Mouse (Mus musculus): ENCODE measurements at regions not wholly inside any gene's neighbourhood (a gene's known extent, or its start where the extent isn't known, plus 50 kb on each side); places are given as distances from the start of the nearest gene placed in this dataset.
"Not testable (repeated sequence)": the region's sequence is repeated elsewhere in the genome, so short reads cannot be mapped to it uniquely, and the experiment has no call there.

DNA sequence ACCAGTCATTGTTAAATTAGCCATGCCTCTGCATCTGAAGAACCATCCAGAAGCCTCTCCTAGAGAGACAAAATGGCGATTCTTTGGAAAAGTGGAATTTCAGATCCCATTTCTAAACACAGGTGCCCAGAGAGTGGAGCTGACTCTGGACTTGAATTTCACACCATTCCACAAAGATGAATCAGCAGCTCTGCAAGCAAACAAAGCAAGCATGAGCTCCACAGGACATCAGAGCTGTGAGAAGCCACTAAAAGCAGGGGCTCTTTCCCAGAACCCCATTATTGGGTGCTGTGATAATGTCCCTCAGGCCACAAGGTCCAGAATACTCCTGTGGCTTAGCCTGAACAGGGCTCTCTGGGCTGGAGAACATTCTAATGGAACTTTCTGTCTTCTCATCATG is 119.4 kb upstream of the Tenm4 start:
- H3K9ac ChIP-seq (ENCODE audit: low read length), result no peak overlapping the region
- no peak for ATAC-seq (ENCODE audit: insufficient number of reproducible peaks, insufficient read depth, low FRiP score, low read depth)
- no peaks in the 10 kb centered on the region for H3K4me1 ChIP-seq (ENCODE audit: control insufficient read depth in 2 of 2, insufficient read depth in 2 of 2, low read length in 2 of 2)
- H3K4me2 ChIP-seq (ENCODE audit: low read length), result no peak overlapping the region
- peaks cover 9% of the 10 kb centered on the region for H3K9me3 ChIP-seq (ENCODE audit: control insufficient read depth, low read length)
- H3K27ac ChIP-seq (replicated peaks in 1 of 2; ENCODE audit: control insufficient read depth in 1 of 2, insufficient read depth in 1 of 2, low read depth in 2 of 2, low read length in 2 of 2), result no peak overlapping the region
- no peaks in the 10 kb centered on the region for H3K36me3 ChIP-seq (ENCODE audit: control insufficient read depth, insufficient read depth, low read length)
- no peaks in the 10 kb centered on the region for H3K27me3 ChIP-seq (ENCODE audit: control insufficient read depth, insufficient read depth, low read length)
- WGBS, result 59% methylated on average over 1 of the region's 1 CpGs
- no peak overlapping the region for H3K4me3 ChIP-seq (ENCODE audit: control insufficient read depth in 1 of 2, insufficient read depth in 1 of 2, low read depth in 1 of 2, low read length in 2 of 2)

DNA sequence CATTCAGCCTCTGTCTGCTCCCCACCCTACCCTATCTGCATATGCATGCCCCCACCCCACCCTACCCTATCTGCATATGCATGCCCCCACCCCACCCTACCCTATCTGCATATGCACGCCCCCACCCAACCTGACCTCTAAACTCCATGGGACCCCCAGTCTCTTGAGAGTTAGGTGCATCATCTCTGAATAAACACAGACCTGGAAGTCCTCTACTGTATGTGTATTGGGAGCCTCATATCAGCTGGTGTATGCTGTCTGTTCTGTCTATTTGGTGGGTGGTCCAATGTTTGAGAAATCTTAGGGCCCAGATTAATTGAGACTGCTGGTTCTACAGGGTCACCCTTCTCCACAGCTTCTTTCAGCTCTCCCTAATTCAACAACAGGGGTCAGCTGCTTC is 109.4 kb upstream of the Tenm4 start:
- H3K9me3 ChIP-seq (ENCODE audit: control insufficient read depth, low read length); H3K27ac ChIP-seq (replicated peaks in 1 of 2; ENCODE audit: control insufficient read depth in 1 of 2, insufficient read depth in 1 of 2, low read depth in 2 of 2, low read length in 2 of 2); H3K9ac ChIP-seq (ENCODE audit: low read length); H3K27me3 ChIP-seq (ENCODE audit: control insufficient read depth, insufficient read depth, low read length); H3K4me2 ChIP-seq (ENCODE audit: low read length); ATAC-seq (ENCODE audit: insufficient number of reproducible peaks, insufficient read depth, low FRiP score, low read depth); H3K36me3 ChIP-seq (ENCODE audit: control insufficient read depth, insufficient read depth, low read length); H3K4me3 ChIP-seq (ENCODE audit: control insufficient read depth in 1 of 2, insufficient read depth in 1 of 2, low read depth in 1 of 2, low read length in 2 of 2); H3K4me1 ChIP-seq (ENCODE audit: control insufficient read depth in 2 of 2, insufficient read depth in 2 of 2, low read length in 2 of 2): not testable (repeated sequence)
- 45% methylated on average over 1 of the region's 1 CpGs for WGBS

DNA sequence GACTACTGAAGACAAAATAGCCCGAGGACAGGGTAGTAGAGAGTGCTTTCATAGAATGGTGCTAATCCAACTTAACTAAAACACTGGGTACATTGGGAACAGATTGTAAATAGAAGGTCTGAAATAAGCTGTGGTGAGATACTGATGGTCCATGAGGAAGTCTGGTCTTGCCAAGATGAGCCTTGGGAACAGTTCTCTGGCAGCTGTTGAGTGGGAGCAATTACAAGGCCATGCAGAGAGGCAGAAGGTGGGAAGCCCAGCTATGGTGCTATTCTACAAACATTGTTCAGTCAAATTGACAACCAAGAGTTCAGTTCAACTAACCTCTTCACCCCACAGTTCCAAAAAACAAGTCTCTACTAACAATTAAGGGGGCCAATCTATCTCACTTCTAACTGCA is 92.5 kb upstream of the Tenm4 start:
- Histone ChIP-seq H3K4me2 (ENCODE audit: low read length) (no peak overlapping the region), H3K4me3 (ENCODE audit: control insufficient read depth in 1 of 2, insufficient read depth in 1 of 2, low read depth in 1 of 2, low read length in 2 of 2) (no peak overlapping the region), H3K27me3 (ENCODE audit: control insufficient read depth, insufficient read depth, low read length) (no peaks in the 10 kb centered on the region), H3K9me3 (ENCODE audit: control insufficient read depth, low read length) (no peaks in the 10 kb centered on the region), H3K36me3 (ENCODE audit: control insufficient read depth, insufficient read depth, low read length) (no peaks in the 10 kb centered on the region), H3K4me1 (ENCODE audit: control insufficient read depth in 2 of 2, insufficient read depth in 2 of 2, low read length in 2 of 2) (no peaks in the 10 kb centered on the region), H3K27ac (replicated peaks in 1 of 2; ENCODE audit: control insufficient read depth in 1 of 2, insufficient read depth in 1 of 2, low read depth in 2 of 2, low read length in 2 of 2) (no peak overlapping the region), H3K9ac (ENCODE audit: low read length) (no peak overlapping the region)
- no peak for ATAC-seq (ENCODE audit: insufficient number of reproducible peaks, insufficient read depth, low FRiP score, low read depth)
- 79% methylated on average over 1 of the region's 1 CpGs for WGBS

DNA sequence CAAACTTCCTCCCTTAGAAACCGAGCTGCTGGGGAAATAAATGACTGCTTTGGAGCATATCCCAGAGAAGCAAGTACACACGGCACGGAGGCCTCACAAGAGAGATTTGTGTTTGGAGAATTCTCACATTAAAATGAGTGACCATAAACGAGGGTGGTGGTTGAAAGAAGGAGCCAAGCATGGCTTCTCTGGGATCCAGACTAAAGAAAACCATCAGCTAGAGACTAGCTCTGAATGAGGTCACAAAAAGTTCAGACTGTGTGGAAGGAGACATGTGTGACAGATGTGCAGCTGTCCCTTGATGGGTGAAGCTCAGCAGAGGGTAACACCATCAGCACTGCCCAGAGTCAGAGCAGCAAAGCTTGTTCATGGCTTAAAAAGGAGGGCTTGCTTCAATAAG is 89.4 kb upstream of the Tenm4 start:
- Histone ChIP-seq H3K27me3 (ENCODE audit: control insufficient read depth, insufficient read depth, low read length) (no peaks in the 10 kb centered on the region), H3K36me3 (ENCODE audit: control insufficient read depth, insufficient read depth, low read length) (no peaks in the 10 kb centered on the region), H3K4me1 (ENCODE audit: control insufficient read depth in 2 of 2, insufficient read depth in 2 of 2, low read length in 2 of 2) (no peaks in the 10 kb centered on the region), H3K9me3 (ENCODE audit: control insufficient read depth, low read length) (no peaks in the 10 kb centered on the region), H3K4me2 (ENCODE audit: low read length) (no peak overlapping the region), H3K9ac (ENCODE audit: low read length) (no peak overlapping the region), H3K4me3 (ENCODE audit: control insufficient read depth in 1 of 2, insufficient read depth in 1 of 2, low read depth in 1 of 2, low read length in 2 of 2) (no peak overlapping the region), H3K27ac (replicated peaks in 1 of 2; ENCODE audit: control insufficient read depth in 1 of 2, insufficient read depth in 1 of 2, low read depth in 2 of 2, low read length in 2 of 2) (no peak overlapping the region)
- 64% methylated on average over 4 of the region's 4 CpGs for WGBS
- ATAC-seq (ENCODE audit: insufficient number of reproducible peaks, insufficient read depth, low FRiP score, low read depth), result no peak

DNA sequence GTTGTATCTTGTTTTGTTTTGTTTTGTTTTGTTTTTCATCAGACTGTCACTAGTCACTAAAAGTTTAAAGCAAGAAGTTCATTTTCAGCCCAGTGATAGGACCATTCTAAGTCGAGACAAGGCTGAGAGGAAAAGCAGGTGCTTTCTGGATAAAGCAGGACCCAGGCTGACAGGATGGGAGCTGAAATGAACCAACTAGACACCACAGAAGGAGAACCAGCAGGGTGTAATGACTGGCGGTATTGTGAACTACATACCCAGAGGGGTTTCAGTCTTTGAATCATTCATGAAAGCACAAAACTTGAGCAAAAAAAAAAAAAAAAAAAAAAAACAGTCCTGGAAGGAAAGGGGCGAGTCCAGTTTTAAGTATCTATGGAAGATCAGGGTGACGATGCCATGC is 75.9 kb upstream of the Tenm4 start:
- H3K9ac ChIP-seq (ENCODE audit: low read length), result no peak overlapping the region
- 77% methylated on average over 4 of the region's 4 CpGs for WGBS
- no peak overlapping the region for H3K27ac ChIP-seq (replicated peaks in 1 of 2; ENCODE audit: control insufficient read depth in 1 of 2, insufficient read depth in 1 of 2, low read depth in 2 of 2, low read length in 2 of 2)
- no peak for ATAC-seq (ENCODE audit: insufficient number of reproducible peaks, insufficient read depth, low FRiP score, low read depth)
- no peak overlapping the region for H3K4me3 ChIP-seq (ENCODE audit: control insufficient read depth in 1 of 2, insufficient read depth in 1 of 2, low read depth in 1 of 2, low read length in 2 of 2)
- no peak overlapping the region for H3K4me2 ChIP-seq (ENCODE audit: low read length)
- no peaks in the 10 kb centered on the region for H3K27me3 ChIP-seq (ENCODE audit: control insufficient read depth, insufficient read depth, low read length)
- H3K4me1 ChIP-seq (ENCODE audit: control insufficient read depth in 2 of 2, insufficient read depth in 2 of 2, low read length in 2 of 2), result no peaks in the 10 kb centered on the region
- no peaks in the 10 kb centered on the region for H3K9me3 ChIP-seq (ENCODE audit: control insufficient read depth, low read length)
- no peaks in the 10 kb centered on the region for H3K36me3 ChIP-seq (ENCODE audit: control insufficient read depth, insufficient read depth, low read length)

DNA sequence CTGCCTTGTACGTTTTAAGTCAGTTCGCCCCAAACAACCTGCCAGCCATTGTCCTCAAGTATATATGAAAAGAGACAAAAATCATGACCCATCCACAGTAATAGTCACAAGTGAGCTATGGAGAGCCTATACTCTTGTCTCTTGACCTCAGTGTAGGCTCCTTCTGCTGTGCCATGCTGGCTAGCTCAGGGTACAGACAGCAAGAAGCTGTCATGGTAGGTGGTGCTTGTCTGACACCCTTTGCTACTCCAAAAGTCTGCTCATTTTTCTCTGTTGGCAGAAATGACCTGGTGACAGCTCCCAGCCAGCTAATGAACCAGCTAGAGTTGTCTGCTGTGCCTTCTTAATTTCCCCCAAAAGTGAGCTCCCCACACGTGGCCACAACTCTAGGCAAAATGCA is 75.3 kb upstream of the Tenm4 start:
- Histone ChIP-seq H3K4me1 (ENCODE audit: control insufficient read depth in 2 of 2, insufficient read depth in 2 of 2, low read length in 2 of 2) (no peaks in the 10 kb centered on the region), H3K9ac (ENCODE audit: low read length) (no peak overlapping the region), H3K27me3 (ENCODE audit: control insufficient read depth, insufficient read depth, low read length) (no peaks in the 10 kb centered on the region), H3K36me3 (ENCODE audit: control insufficient read depth, insufficient read depth, low read length) (no peaks in the 10 kb centered on the region), H3K4me2 (ENCODE audit: low read length) (no peak overlapping the region), H3K9me3 (ENCODE audit: control insufficient read depth, low read length) (no peaks in the 10 kb centered on the region), H3K4me3 (ENCODE audit: control insufficient read depth in 1 of 2, insufficient read depth in 1 of 2, low read depth in 1 of 2, low read length in 2 of 2) (no peak overlapping the region), H3K27ac (replicated peaks in 1 of 2; ENCODE audit: control insufficient read depth in 1 of 2, insufficient read depth in 1 of 2, low read depth in 2 of 2, low read length in 2 of 2) (no peak overlapping the region)
- 85% methylated on average over 3 of the region's 3 CpGs for WGBS
- no peak for ATAC-seq (ENCODE audit: insufficient number of reproducible peaks, insufficient read depth, low FRiP score, low read depth)

DNA sequence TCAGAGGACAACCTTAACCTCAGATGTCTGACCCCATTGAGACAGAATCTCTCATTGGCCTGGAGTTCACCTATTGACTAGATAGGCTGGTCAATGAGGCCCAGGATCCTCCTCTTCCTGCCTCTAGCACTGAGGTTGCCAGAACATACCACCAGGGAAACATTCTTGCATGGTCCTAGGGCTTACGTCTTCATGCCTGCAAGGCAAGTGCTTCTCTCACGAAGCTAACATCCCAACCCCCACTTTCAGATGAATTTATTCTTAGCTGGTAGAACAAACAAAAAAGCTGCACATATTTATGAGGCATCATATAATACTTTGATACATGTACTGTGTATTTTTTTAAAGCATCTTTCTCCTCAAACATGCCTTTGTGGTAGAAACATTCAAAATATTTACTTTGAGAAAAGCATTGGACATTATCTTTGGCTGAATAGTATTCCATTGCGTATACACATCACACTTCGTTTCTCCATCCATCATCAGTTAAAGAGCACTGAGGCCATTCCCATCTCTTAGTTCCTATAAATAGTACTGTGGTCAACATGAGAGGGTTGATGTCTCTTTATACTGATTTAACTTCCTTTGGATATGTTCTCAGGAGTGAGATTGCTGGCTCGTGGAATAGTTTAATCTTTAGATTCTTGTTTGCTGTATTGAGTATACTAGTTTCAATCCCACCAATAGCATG is 72.2 kb upstream of the Tenm4 start:
- peaks cover 2 to 12% of the 10 kb centered on the region in 2 experiments; a peak in 2 of 4 replicates for H3K4me1 ChIP-seq (ENCODE audit: control insufficient read depth in 2 of 2, insufficient read depth in 2 of 2, low read length in 2 of 2)
- no peak overlapping the region for H3K4me3 ChIP-seq (ENCODE audit: control insufficient read depth in 1 of 2, insufficient read depth in 1 of 2, low read depth in 1 of 2, low read length in 2 of 2)
- no peaks in the 10 kb centered on the region for H3K36me3 ChIP-seq (ENCODE audit: control insufficient read depth, insufficient read depth, low read length)
- no peak overlapping the region for H3K27ac ChIP-seq (replicated peaks in 1 of 2; ENCODE audit: control insufficient read depth in 1 of 2, insufficient read depth in 1 of 2, low read depth in 2 of 2, low read length in 2 of 2)
- H3K27me3 ChIP-seq (ENCODE audit: control insufficient read depth, insufficient read depth, low read length), result no peaks in the 10 kb centered on the region
- WGBS, result 63% methylated on average over 5 of the region's 5 CpGs
- no peak for ATAC-seq (ENCODE audit: insufficient number of reproducible peaks, insufficient read depth, low FRiP score, low read depth)
- no peaks in the 10 kb centered on the region for H3K9me3 ChIP-seq (ENCODE audit: control insufficient read depth, low read length)
- H3K4me2 ChIP-seq (ENCODE audit: low read length), result no peak overlapping the region
- no peak overlapping the region for H3K9ac ChIP-seq (ENCODE audit: low read length)

DNA sequence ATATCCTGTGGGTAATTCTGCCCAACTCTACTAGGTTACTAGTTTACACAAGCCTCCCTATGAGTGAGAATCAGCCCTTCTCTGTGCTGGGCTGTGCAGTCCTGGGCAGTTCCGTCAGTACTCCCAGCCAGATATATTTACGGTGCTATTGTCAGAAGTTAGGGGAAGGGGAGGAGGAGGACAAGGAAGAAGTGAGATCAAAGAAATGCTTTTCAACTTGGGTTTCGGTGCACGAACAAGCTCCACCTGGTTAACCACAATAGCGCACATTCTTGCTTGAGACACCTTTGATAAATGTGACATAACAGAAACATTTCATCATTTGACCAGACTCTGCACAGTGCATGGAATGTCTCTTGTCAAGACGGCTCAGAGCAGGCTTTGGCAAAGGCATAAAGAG is 68.3 kb upstream of the Tenm4 start:
- 53% methylated on average over 6 of the region's 6 CpGs for WGBS
- no peak; the same call in 1 of the 2 replicates for ATAC-seq (ENCODE audit: insufficient number of reproducible peaks, insufficient read depth, low FRiP score, low read depth)

More for the DNA sequence above, 68.3 kb upstream of the Tenm4 start:
- H3K36me3 ChIP-seq (ENCODE audit: control insufficient read depth, insufficient read depth, low read length), result no peaks in the 10 kb centered on the region
- peaks cover 2 to 12% of the 10 kb centered on the region in 2 experiments; a peak in 2 of 4 replicates for H3K4me1 ChIP-seq (ENCODE audit: control insufficient read depth in 2 of 2, insufficient read depth in 2 of 2, low read length in 2 of 2)
- no peak overlapping the region for H3K27ac ChIP-seq (replicated peaks in 1 of 2; ENCODE audit: control insufficient read depth in 1 of 2, insufficient read depth in 1 of 2, low read depth in 2 of 2, low read length in 2 of 2)
- H3K4me2 ChIP-seq (ENCODE audit: low read length), result no peak overlapping the region
- H3K9me3 ChIP-seq (ENCODE audit: control insufficient read depth, low read length), result no peaks in the 10 kb centered on the region
- H3K27me3 ChIP-seq (ENCODE audit: control insufficient read depth, insufficient read depth, low read length), result no peaks in the 10 kb centered on the region
- H3K4me3 ChIP-seq (ENCODE audit: control insufficient read depth in 1 of 2, insufficient read depth in 1 of 2, low read depth in 1 of 2, low read length in 2 of 2), result no peak overlapping the region
- no peak overlapping the region for H3K9ac ChIP-seq (ENCODE audit: low read length)
